Mouse (Mus musculus): ENCODE measurements around the gene Il3. TPM values are rescaled to one million over a fixed set of nuclear protein-coding genes. Genes with fewer than 3 reads are reported as not detected.

Il3 gene
- total and polyA plus RNA-seq, 3 experiments = 1.5 to 4.8 (median 3.5) TPM

GRCm38 (mm10) chr11:54305331-54305730 is 38.3 kb upstream of the Il3 start:
- in situ Hi-C loops (cut with MboI; ENCODE audit: low pct_ligation_motif_present, low pct_unique_long_range_greater_than_20kb, low sequenced_read_pairs) (loop anchor here (5.0 to 25.0 kb wide), 4 partner anchors 52 to 357 kb away; partner anchors contain the start of gene Fnip1), dilution Hi-C loops (cut with MboI; ENCODE audit: extremely low pct_ligation_motif_present, extremely low pct_unique_long_range_greater_than_20kb, low sequenced_read_pairs) (no loop called here)
- H3K4me3 ChIP-seq (replicated peaks in 1 of 3; ENCODE audit: low read depth in 2 of 3, low read length in 2 of 3, poor library complexity in 1 of 3) = peak overlapping the region; percentile 14 to 84 (median 76)
- TF ChIP-seq MAFK (IDR thresholded peaks at IDR 0.05; ENCODE audit: insufficient replicate concordance, low read length) (no peak), CHD1 (IDR thresholded peaks at IDR 0.05; ENCODE audit: low read depth, low read length) (no peak), UBTF (IDR thresholded peaks at IDR 0.05; ENCODE audit: low read depth, low read length) (no peak), NELFE (IDR thresholded peaks at IDR 0.05; ENCODE audit: low read depth, low read length) (no peak), CHD2 (IDR thresholded peaks at IDR 0.05; ENCODE audit: low read length) (no peak), NRF1 (IDR thresholded peaks at IDR 0.05; ENCODE audit: low read depth, low read length) (no peak)
- H3K27me3 ChIP-seq (replicated peaks) = no peaks in the 10 kb centered on the region
- H3K4me1 ChIP-seq (ENCODE audit: control insufficient read depth in 1 of 2, insufficient read depth in 2 of 2) = peaks cover 6 to 66% of the 10 kb centered on the region in 2 experiments
- no peaks in the 10 kb centered on the region for H3K9me3 ChIP-seq (replicated peaks; ENCODE audit: low read length)
- DNase-seq (ENCODE audit: extremely low read depth) = no peak
- peak overlapping the region; percentile 27 for H3K4me2 ChIP-seq (ENCODE audit: insufficient read depth, low read depth, poor library complexity, severe bottlenecking)
- H3K79me2 ChIP-seq (replicated peaks; ENCODE audit: control insufficient read depth, extremely low read depth, insufficient read depth, poor library complexity, severe bottlenecking) = peaks cover 37% of the 10 kb centered on the region
- peak overlapping the region; percentile 33; the same call in 1 of the 2 replicates for H3K9ac ChIP-seq (ENCODE audit: insufficient read depth, low read depth)
- H3K36me3 ChIP-seq (replicated peaks in 1 of 2; ENCODE audit: control insufficient read depth in 1 of 2, insufficient read depth in 1 of 2, low read length in 1 of 2) = peaks cover 0 to 30% of the 10 kb centered on the region in 2 experiments
- H3K27ac ChIP-seq (ENCODE audit: insufficient read depth, low read depth) = no peak overlapping the region

DNA sequence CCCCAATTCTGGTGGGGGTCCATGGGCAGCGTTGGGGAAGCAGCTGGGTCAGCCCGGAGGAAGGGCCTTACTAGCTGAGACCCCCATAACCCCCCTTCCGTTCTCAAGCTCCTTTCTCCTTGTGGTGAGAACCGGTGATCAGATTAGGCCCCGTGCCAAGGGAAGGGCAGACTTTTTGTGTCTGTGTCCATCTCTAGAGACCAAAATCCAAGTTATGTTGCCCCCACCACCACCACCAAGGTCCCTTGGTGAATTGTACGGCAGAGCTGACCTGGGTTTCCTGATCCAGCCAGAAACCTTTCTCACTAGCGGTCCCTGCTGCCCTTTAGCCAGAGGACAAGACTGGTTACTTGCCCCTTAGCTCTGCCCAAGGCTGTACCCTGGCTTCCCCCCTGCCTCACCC is 37.4 kb upstream of the Il3 start:
- Histone ChIP-seq H3K36me3 (replicated peaks in 1 of 2; ENCODE audit: control insufficient read depth in 1 of 2, insufficient read depth in 1 of 2, low read length in 1 of 2) (peaks cover 0 to 21% of the 10 kb centered on the region in 2 experiments), H3K27ac (ENCODE audit: insufficient read depth, low read depth) (peak overlapping the region; percentile 40; the same call in 1 of the 2 replicates), H3K4me3 (replicated peaks in 1 of 3; ENCODE audit: low read depth in 2 of 3, low read length in 2 of 3, poor library complexity in 1 of 3) (peak overlapping the region; percentile 76 to 92 (median 84)), H3K4me1 (ENCODE audit: control insufficient read depth in 1 of 2, insufficient read depth in 2 of 2) (peaks cover 9 to 66% of the 10 kb centered on the region in 2 experiments), H3K9me3 (replicated peaks; ENCODE audit: low read length) (no peaks in the 10 kb centered on the region), H3K27me3 (replicated peaks) (no peaks in the 10 kb centered on the region), H3K9ac (ENCODE audit: insufficient read depth, low read depth) (peak overlapping the region; percentile 70), H3K79me2 (replicated peaks; ENCODE audit: control insufficient read depth, extremely low read depth, insufficient read depth, poor library complexity, severe bottlenecking) (peaks cover 37% of the 10 kb centered on the region), H3K4me2 (ENCODE audit: insufficient read depth, low read depth, poor library complexity, severe bottlenecking) (peak overlapping the region; percentile 63)
- DNase-seq (ENCODE audit: extremely low read depth) = no peak
- dilution Hi-C loops (cut with MboI; ENCODE audit: extremely low pct_ligation_motif_present, extremely low pct_unique_long_range_greater_than_20kb, low sequenced_read_pairs) = no loop called here
- in situ Hi-C loops (cut with MboI; ENCODE audit: low pct_ligation_motif_present, low pct_unique_long_range_greater_than_20kb, low sequenced_read_pairs) = loop anchor here (5.0 to 25.0 kb wide), 3 partner anchors 37 to 358 kb away; partner anchors contain the start of genes Fnip1 and Il3
- no peak for TF ChIP-seq GABPA (IDR thresholded peaks at IDR 0.05; ENCODE audit: insufficient replicate concordance, low read depth, low read length)
- TF ChIP-seq MYC (IDR thresholded peaks at IDR 0.05; ENCODE audit: low read depth, low read length) = no peak
- no peak for TF ChIP-seq ZC3H11A (IDR thresholded peaks at IDR 0.05; ENCODE audit: low read depth, low read length)
- TF ChIP-seq POLR2AphosphoS2 (IDR thresholded peaks at IDR 0.05; ENCODE audit: low read depth, low read length) = no peak
- TF ChIP-seq PAX5 (IDR thresholded peaks at IDR 0.05; ENCODE audit: low read length) = no peak
- TF ChIP-seq ELF1 (IDR thresholded peaks at IDR 0.05; ENCODE audit: low read depth, low read length) = no peak; the same call in 1 of the 2 replicates
- no peak for TF ChIP-seq CHD1 (IDR thresholded peaks at IDR 0.05; ENCODE audit: low read depth, low read length)
- no peak for TF ChIP-seq ZMIZ1 (IDR thresholded peaks at IDR 0.05; ENCODE audit: low read depth, low read length)
- TF ChIP-seq HCFC1 (IDR thresholded peaks at IDR 0.05; ENCODE audit: low read depth, low read length) = no peak; the same call in 1 of the 2 replicates
- peak; percentile 23 for TF ChIP-seq RAD21 (IDR thresholded peaks at IDR 0.05; ENCODE audit: low read depth, low read length)
- TF ChIP-seq SMC3 (IDR thresholded peaks at IDR 0.05; ENCODE audit: low read depth, low read length) = peak; percentile 50
- no peak for TF ChIP-seq ZKSCAN1 (IDR thresholded peaks at IDR 0.05; ENCODE audit: borderline replicate concordance, low read depth, low read length)
- no peak for TF ChIP-seq TCF12 (IDR thresholded peaks at IDR 0.05; ENCODE audit: low read depth, low read length)
- no peak for TF ChIP-seq POLR2A (IDR thresholded peaks at IDR 0.05; ENCODE audit: low read depth, low read length)
- no peak for TF ChIP-seq ZNF384 (IDR thresholded peaks at IDR 0.05; ENCODE audit: low read depth, low read length)
- peak in 1 of 2 experiments; percentile 48; a peak in 2 of 4 replicates for TF ChIP-seq CTCF (conservative IDR thresholded peaks at IDR 0.05 in 1 of 2, IDR thresholded peaks at IDR 0.05 in 1 of 2; ENCODE audit: low read depth in 2 of 2, low read length in 2 of 2)
